Mouse (Mus musculus) liver, embryonic 12.5 days (tissue): ENCODE measurements around the gene 6030468B19Rik. TPM values are rescaled to one million over a fixed set of nuclear protein-coding genes. Genes with fewer than 3 reads are reported as not detected.
A peak's percentile ranks its signal among the peaks of the same experiment; 100 is the strongest.
"Not testable (repeated sequence)": the region's sequence is repeated elsewhere in the genome, so short reads cannot be mapped to it uniquely, and the experiment has no call there.

Source experiments
- ATAC-seq: fragments of 200-750 bp; cut with Nextera tagmentation; 2 replicates; pipeline ENCODE4 v1.8.0; 2017; ENCODE audit warnings: moderate number of reproducible peaks, mild to moderate bottlenecking, moderate library complexity
- H3K27ac ChIP-seq: fragments of 300-500 bp; sonication (generic); 2 replicates; pipeline ENCODE4 v1.5.1; 2016; ENCODE audit warnings: mild to moderate bottlenecking
- H3K27me3 ChIP-seq: fragments of 300-500 bp; sonication (generic); replicated peaks from 2 replicates; pipeline ENCODE4 v1.6.1; 2016; ENCODE audit warnings: mild to moderate bottlenecking, moderate library complexity
- H3K36me3 ChIP-seq: fragments of 300-500 bp; sonication (generic); 2 replicates; pipeline ENCODE4 v1.6.1; 2016; ENCODE audit warnings: mild to moderate bottlenecking, moderate library complexity
- H3K4me1 ChIP-seq: fragments of 300-500 bp; sonication (generic); 2 replicates; pipeline ENCODE4 v1.6.1; 2016
- H3K4me2 ChIP-seq: fragments of 300-500 bp; sonication (generic); 2 replicates; pipeline ENCODE4 v1.6.1; 2016; ENCODE audit warnings: mild to moderate bottlenecking, moderate library complexity
- H3K4me3 ChIP-seq: fragments of 300-500 bp; sonication (generic); 2 replicates; pipeline ENCODE4 v1.5.1; 2016; ENCODE audit warnings: mild to moderate bottlenecking, moderate library complexity
- H3K9ac ChIP-seq: fragments of 300-500 bp; sonication (generic); 2 replicates; pipeline ENCODE4 v1.6.1; 2016; ENCODE audit warnings: mild to moderate bottlenecking, moderate library complexity
- H3K9me3 ChIP-seq: fragments of 300-500 bp; sonication (generic); replicated peaks from 2 replicates; pipeline ENCODE4 v1.6.1; 2016; ENCODE audit warnings: mild to moderate bottlenecking, moderate library complexity
- WGBS: fragments of 180-500 bp; shearing (Covaris S2); methylation state at CpG from one replicate; pipeline ENCODE4 v1.1.7; 2016; ENCODE audit not compliant: insufficient replicate concordance; 5-methylcytosine and 5-hydroxymethylcytosine counted together
- polyA plus RNA-seq: library from polyadenylated mRNA; unstranded; fragments of >200 nt; fragmentation: Nextera tagmentation; extraction: Ambion mirVana; gene quantifications from 2 replicates; pipeline ENCODE4 v1.2.1, GENCODE M21; 2016

6030468B19Rik gene
- polyA plus RNA-seq, 1 experiment from 2014 or later = 97.6 TPM

DNA sequence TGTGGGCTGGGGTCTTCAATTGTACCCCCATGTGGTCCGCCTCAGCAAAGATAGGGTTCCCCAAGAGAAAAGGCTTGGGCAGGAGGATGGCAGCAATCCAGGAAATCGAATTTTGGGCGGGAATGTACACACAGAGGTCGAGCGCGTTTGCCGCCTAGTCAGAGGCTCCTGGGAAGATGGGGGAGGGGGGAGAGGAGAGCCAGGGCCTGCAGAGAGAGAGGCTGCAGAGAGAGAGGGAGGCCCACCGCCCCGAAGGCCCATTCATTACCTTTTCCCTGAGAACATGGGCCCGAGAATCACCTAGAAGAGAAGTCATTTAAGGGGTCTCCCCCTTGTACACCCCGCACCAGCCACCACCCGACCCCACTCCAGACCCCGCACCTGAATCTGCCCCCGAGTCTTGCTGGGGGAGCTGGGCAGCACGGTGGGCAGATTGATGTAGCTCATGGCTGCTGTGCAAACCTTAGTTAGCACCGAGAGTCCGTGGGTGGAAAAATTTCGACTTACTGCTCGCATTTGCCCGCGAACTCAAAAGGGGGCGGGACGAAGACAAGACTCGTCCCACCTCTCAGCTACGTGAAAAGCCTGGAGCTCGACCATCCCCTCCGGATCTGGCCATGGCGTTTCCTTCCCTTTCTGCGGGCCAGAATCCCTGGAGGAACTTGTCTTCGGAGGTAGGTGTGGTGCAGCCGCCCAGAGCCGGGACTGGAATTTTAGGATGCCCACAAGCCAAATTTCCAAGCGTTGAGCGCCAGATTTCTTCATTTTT, 28.1 kb downstream of the 6030468B19Rik start, which contains the start of the genes Afmid and Tk1:
Gene Afmid, plus strand, starts transcription at position 592 of the 769 bp plus-strand sequence.
Gene Tk1, minus strand, starts transcription at position 760 of the 769 bp plus-strand sequence.
- peak within 1 kb of the TSS; percentile 95 for H3K27ac ChIP-seq
- peaks cover 39% of the 10 kb centered on the region for H3K36me3 ChIP-seq
- peak within 1 kb of the TSS; percentile 83 for H3K4me3 ChIP-seq
- peaks cover 85% of the 10 kb centered on the region for H3K4me1 ChIP-seq
- no peaks in the 10 kb centered on the region for H3K27me3 ChIP-seq
- 0% methylated on average over 34 of the region's 34 CpGs for WGBS
- H3K4me2 ChIP-seq = peak within 1 kb of the TSS; percentile 82
- ATAC-seq = peak; percentile 67
- no peaks in the 10 kb centered on the region for H3K9me3 ChIP-seq
- H3K9ac ChIP-seq = peak within 1 kb of the TSS; percentile 94

DNA sequence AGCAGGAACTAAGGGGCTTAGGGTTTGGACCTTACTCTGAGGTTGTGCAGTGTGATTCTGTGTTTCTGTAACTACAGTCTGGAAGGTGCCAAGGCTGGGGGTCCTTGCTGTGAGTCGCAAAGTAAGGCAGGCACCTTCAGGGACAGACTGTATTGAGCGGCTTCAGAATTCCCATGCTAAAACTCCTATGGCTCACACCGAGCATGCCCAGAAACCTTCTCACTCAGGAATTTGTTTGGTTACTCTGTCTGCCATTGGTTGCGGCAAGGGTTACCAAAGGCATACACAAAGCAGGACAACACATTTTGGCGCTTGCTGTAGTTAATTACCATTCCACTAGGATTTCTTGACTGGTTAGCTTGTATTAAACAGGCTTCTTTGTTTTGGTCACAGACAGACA, 28.7 kb downstream of the 6030468B19Rik start:
- no peaks in the 10 kb centered on the region for H3K27me3 ChIP-seq
- H3K4me1 ChIP-seq = peaks cover 91% of the 10 kb centered on the region
- peak overlapping the region; percentile 95 for H3K27ac ChIP-seq
- peak overlapping the region; percentile 82 for H3K4me2 ChIP-seq
- peaks cover 32% of the 10 kb centered on the region for H3K36me3 ChIP-seq
- ATAC-seq = no peak
- 36% methylated on average over 5 of the region's 5 CpGs for WGBS
- H3K9me3 ChIP-seq = no peaks in the 10 kb centered on the region
- H3K4me3 ChIP-seq = peak overlapping the region; percentile 83
- H3K9ac ChIP-seq = peak overlapping the region; percentile 94

DNA sequence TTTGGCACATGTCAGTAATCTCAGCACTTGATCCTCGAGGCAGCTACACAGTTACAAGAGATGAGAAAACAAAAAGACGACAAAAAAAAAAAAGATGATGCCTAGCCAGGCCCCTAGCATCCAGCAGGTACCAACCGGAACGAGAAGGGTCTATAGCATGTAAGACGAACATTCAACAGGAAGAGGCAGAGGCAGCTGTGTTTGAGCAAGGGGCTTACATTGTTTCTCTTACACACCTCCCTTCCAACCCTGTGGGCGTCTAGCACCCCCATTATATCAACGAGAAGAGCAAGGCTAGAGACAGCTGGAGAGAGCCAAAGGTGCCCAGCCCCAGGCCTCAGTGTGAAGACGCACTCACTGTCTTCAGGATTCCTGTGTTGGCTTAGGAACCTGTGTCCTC, 29.5 kb downstream of the 6030468B19Rik start:
- Histone ChIP-seq H3K36me3 (peaks cover 25% of the 10 kb centered on the region), H3K27ac (peak overlapping the region; percentile 87), H3K4me3 (peak overlapping the region; percentile 83; the same call in 1 of the 2 replicates), H3K27me3 (no peaks in the 10 kb centered on the region), H3K4me1 (peaks cover 93% of the 10 kb centered on the region), H3K9ac (no peak overlapping the region), H3K4me2 (peak overlapping the region; percentile 82), H3K9me3 (no peaks in the 10 kb centered on the region)
- ATAC-seq = no peak
- 65% methylated on average over 8 of the region's 8 CpGs for WGBS

DNA sequence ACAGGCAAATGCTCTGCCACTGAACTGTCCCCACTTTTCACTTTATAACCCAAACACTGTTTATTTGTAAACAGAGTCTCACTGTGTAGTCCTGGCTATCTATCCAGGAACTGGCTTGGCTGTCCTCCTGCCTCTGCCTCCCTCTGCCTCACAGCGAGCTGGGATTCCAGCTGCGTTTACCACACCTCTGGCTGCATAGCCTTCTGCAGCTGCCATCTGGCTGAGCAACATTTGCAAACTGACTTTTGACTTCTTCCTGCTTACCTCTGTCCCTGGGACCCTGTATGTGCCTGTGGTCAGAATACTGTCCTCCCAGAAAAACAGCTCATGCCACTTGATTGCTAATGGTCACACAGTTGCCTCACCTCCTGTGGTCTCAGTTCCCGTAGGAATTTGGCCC, 29.9 kb downstream of the 6030468B19Rik start:
- 54% methylated on average over 3 of the region's 3 CpGs for WGBS
- peak overlapping the region; percentile 87; the same call in 1 of the 2 replicates for H3K27ac ChIP-seq
- H3K9me3 ChIP-seq = no peaks in the 10 kb centered on the region
- H3K9ac ChIP-seq = peak overlapping the region; percentile 12; the same call in 1 of the 2 replicates
- peaks cover 92% of the 10 kb centered on the region for H3K4me1 ChIP-seq
- ATAC-seq = no peak
- peaks cover 20% of the 10 kb centered on the region for H3K36me3 ChIP-seq
- H3K4me2 ChIP-seq = peak overlapping the region; percentile 82
- no peak overlapping the region for H3K4me3 ChIP-seq
- no peaks in the 10 kb centered on the region for H3K27me3 ChIP-seq

DNA sequence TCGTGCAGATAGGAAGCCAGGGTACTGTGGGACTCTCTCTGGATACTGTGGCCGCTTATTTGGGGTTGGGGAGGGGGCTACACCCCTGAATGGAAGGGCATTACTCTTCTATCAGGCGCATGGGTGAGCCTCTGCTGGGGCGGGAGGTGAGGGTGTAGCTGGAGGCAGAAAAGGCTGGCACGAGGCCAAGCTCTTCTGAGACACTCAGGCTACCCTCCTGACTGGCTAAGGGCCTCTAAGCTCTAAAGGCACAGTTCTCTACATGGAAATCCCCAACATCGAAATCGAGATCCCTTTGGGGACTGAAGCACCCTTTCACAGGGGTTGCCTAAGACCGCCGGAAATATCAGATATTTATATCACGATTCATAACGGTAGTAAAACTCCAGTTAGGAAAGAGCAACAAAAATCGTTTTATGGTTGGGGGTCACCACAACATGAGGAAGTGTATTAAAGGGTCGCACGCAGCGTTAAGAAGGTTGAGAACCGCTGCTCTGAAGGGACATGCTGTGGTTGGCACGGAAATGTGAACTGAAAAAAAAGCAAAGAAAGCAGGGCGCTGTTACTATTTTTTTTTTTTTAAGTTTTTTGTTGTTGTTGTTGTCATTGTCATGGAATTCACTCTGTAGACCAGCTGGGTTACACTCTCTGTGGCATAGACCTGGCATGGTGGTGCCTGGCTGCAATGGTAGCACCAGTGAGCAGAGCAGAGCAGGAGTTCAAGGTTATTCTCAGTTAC, 30.9 kb downstream of the 6030468B19Rik start:
- H3K36me3 ChIP-seq = peaks cover 11% of the 10 kb centered on the region
- no peak for ATAC-seq
- H3K9ac ChIP-seq = peak overlapping the region; percentile 23; the same call in 1 of the 2 replicates
- peak overlapping the region; percentile 87 for H3K27ac ChIP-seq
- peak overlapping the region; percentile 82 for H3K4me2 ChIP-seq
- WGBS = 56% methylated on average over 18 of the region's 18 CpGs
- peaks cover 91% of the 10 kb centered on the region for H3K4me1 ChIP-seq
- no peaks in the 10 kb centered on the region for H3K27me3 ChIP-seq
- H3K9me3 ChIP-seq = no peaks in the 10 kb centered on the region
- no peak overlapping the region for H3K4me3 ChIP-seq

DNA sequence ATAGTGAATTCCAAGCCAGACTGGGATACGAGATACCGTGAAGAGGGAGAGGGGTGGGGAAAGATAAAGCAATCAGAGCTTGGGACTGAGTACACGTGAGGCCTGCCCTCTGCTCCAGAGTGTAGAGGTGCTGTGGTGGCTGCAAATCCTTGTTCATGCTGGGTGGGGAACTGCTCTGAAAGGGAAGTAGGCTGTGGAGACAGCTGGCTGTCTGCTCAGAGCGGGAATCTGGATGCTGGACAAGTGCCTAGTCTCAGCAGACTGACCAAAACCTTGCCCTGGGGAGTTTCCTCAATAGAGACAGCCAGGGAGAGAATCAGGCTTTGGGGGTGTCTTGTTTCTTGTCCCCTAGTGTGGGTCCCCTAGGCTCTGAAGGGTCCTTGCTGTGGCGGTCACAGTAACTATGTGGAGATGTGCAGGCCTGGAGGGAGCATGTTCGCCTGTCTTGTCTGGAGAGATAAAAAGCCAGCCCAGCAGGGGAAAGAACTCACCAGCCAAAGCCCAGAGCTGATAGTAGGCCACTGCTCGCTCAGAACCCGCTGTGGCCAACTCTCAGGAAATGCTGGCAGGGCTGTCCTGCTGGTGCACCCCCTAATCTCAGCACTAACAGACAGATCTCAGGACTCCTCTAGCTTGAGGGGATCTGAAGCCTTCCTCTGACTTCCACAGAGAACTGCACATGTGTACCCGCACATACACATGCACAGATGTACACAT, 31.6 kb downstream of the 6030468B19Rik start:
- H3K36me3 ChIP-seq = peaks cover 3% of the 10 kb centered on the region
- ATAC-seq = peak; percentile 43
- no peaks in the 10 kb centered on the region for H3K27me3 ChIP-seq
- H3K9ac ChIP-seq = peak overlapping the region; percentile 23
- H3K4me3 ChIP-seq = no peak overlapping the region
- H3K4me2 ChIP-seq = peak overlapping the region; percentile 82
- H3K9me3 ChIP-seq = no peaks in the 10 kb centered on the region
- H3K27ac ChIP-seq = peak overlapping the region; percentile 87
- peaks cover 89% of the 10 kb centered on the region for H3K4me1 ChIP-seq
- 13% methylated on average over 9 of the region's 9 CpGs for WGBS

DNA sequence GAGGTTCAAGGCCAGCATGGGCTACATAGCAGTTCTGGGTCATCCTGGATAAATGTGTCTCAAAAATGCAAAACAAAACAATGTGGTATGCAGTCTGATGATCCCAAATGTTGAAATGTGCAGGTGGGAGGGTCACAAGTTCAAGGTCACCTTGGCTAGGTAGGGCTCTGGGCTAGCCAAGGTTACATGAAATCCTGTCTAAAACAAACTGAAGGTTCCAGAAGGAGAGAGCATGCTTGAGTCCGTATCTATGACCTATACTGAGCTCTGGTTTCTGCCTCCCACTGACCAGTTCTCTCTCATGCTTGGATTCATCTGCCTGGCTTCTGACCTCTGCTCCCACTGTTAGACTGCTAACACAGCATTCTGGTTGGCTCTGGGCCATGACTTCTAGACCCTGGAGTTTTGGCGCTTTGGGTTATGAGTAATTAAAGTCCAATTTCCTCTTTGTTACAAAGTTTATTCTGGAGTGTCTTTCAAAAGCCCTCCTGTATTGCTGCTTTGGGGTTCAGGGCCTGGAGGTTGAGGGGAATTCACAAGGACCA, 32.3 kb downstream of the 6030468B19Rik start:
- H3K9ac ChIP-seq = peak overlapping the region; percentile 23; the same call in 1 of the 2 replicates
- H3K4me3 ChIP-seq = no peak overlapping the region
- peak overlapping the region; percentile 87 for H3K27ac ChIP-seq
- 64% methylated on average over 2 of the region's 2 CpGs for WGBS
- ATAC-seq = no peak
- peak overlapping the region; percentile 82 for H3K4me2 ChIP-seq
- peaks cover 91% of the 10 kb centered on the region for H3K4me1 ChIP-seq
- no peaks in the 10 kb centered on the region for H3K9me3 ChIP-seq
- H3K36me3 ChIP-seq = no peaks in the 10 kb centered on the region
- H3K27me3 ChIP-seq = no peaks in the 10 kb centered on the region

DNA sequence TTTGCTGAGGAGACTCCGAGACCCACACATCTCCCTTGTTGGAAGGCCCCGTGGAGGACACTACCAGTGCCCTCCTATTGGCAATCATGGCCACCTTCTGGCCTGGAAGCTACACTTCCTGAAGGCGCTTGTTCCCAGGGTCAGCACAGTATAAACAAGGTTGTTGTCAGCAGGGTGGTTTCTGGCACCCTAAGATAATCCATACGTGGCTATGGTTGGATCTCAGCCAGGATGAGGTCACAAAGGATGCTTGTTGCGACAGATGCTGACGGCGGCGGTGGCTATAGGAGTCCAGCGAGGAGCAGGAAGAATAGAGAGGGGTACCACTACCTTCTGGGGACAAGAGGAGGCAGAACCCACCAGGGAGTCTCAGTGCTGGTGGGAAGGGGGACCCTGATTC, 32.9 kb downstream of the 6030468B19Rik start:
- peak overlapping the region; percentile 87 for H3K27ac ChIP-seq
- no peak overlapping the region for H3K4me2 ChIP-seq
- H3K27me3 ChIP-seq = no peaks in the 10 kb centered on the region
- no peak overlapping the region for H3K9ac ChIP-seq
- no peaks in the 10 kb centered on the region for H3K36me3 ChIP-seq
- 68% methylated on average over 9 of the region's 9 CpGs for WGBS
- no peaks in the 10 kb centered on the region for H3K9me3 ChIP-seq
- H3K4me3 ChIP-seq = no peak overlapping the region
- ATAC-seq = no peak
- peaks cover 90% of the 10 kb centered on the region for H3K4me1 ChIP-seq

DNA sequence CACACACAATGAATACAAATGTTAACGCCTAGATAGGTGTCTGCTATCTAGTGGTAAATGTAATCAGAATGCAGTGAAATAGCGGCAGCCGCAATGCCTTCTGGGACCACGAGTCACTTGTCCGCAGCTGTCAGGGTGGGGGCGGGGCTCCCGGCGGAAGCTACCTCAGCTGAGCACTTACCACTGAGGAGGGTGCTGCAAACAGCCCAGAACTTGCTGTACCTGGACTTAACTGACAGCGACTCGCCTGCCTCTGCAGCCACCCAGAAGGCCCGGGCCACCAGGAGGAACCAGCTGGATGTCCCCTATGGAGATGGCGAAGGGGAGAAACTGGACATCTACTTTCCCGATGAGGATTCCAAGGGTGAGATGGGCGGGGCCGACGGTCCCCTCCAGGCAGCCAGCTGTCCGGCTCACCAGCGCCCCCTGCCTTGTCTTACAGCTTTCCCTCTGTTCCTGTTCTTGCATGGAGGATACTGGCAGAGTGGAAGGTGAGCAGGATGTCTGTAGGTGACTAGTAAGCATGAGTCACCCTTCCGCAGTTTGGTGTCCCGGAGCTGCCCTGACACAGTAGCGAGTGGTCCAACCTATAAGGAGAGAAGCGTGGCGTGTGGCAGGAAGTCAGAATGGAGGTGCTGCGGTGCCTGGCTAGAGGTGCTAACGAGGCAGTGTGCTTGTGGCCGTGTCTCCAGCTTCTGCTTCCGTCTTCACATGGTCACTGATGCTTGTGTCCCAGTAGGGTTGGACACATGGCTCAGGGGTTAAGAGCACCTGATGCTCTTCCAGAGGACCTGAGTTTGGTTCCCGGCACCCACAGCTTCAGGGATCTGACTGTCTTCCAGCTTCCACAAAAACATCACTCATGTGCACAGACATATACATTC, 34.9 kb downstream of the 6030468B19Rik start:
- peak overlapping the region; percentile 39 for H3K9ac ChIP-seq
- H3K27ac ChIP-seq = peak overlapping the region; percentile 75
- ATAC-seq = peak; percentile 85
- peak overlapping the region; percentile 53 for H3K4me3 ChIP-seq
- H3K36me3 ChIP-seq = no peaks in the 10 kb centered on the region
- no peaks in the 10 kb centered on the region for H3K9me3 ChIP-seq
- H3K4me1 ChIP-seq = peaks cover 92% of the 10 kb centered on the region
- H3K27me3 ChIP-seq = no peaks in the 10 kb centered on the region
- 11% methylated on average over 28 of the region's 28 CpGs for WGBS
- peak overlapping the region; percentile 70 for H3K4me2 ChIP-seq

DNA sequence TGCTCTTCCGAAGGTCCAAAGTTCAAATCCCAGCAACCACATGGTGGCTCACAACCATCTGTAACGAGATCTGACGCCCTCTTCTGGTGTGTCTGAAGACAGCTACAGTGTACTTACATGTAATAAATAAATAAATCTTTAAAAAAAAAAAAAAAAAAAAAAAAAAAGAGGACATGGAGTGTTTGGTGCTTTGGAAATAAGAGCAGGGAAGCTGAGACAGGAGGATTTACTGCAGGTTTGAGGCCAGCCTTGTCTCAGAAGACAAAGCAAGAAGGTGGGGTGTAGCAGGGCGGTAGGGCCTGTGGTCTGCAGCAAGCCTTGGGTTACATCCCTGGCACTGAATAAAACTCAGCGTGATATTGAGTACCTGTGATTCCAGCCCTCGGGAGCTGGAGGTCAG, 36.0 kb downstream of the 6030468B19Rik start:
- not testable (repeated sequence) for H3K4me2 ChIP-seq, H3K9ac ChIP-seq, H3K36me3 ChIP-seq, H3K9me3 ChIP-seq, H3K27ac ChIP-seq, ATAC-seq, H3K27me3 ChIP-seq, H3K4me3 ChIP-seq
- H3K4me1 ChIP-seq = peaks cover 92% of the 10 kb centered on the region
- WGBS = 72% methylated on average over 6 of the region's 6 CpGs

DNA sequence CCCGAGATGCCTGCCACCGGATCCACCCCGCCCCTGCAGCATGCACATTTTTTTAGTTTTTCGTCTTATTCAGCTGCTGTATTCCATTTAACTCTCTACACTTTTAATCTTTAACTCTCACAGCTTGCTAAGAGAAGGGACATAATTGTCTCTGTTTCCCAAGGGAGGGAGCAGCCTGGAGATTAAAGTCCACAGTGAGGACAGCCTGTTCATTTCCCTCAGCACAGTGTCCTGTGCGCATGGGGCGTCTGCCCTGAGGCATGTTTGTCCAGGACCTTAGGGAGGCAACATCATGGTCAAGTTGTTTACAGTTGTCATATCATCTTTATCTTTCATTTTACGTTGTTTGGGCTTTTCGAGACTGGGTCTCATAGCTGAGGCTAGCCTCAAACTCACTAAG, 36.6 kb downstream of the 6030468B19Rik start:
- no peak overlapping the region for H3K4me2 ChIP-seq
- WGBS = 84% methylated on average over 8 of the region's 8 CpGs
- no peaks in the 10 kb centered on the region for H3K27me3 ChIP-seq
- no peak overlapping the region for H3K4me3 ChIP-seq
- no peaks in the 10 kb centered on the region for H3K9me3 ChIP-seq
- ATAC-seq = no peak
- H3K9ac ChIP-seq = no peak overlapping the region
- peaks cover 92% of the 10 kb centered on the region for H3K4me1 ChIP-seq
- no peaks in the 10 kb centered on the region for H3K36me3 ChIP-seq
- no peak overlapping the region for H3K27ac ChIP-seq
